In genomic region chr1:12344726-12345438, GRCm38 (mm10) we compare ENCODE assay signal across 18 mouse cellular contexts.
DNase-seq lines count a peak whose midpoint lies in the region; ATAC-seq and TF ChIP-seq lines count a peak whose summit lies in the region.
"Had no signal": no experiment of that assay in that cellular context is flagged by ENCODE, and none has a peak within 500 bp of the region (broad histone marks: within the 10 kb centered on the region; RNA-seq: fewer than 3 reads in every experiment).

No protein-coding gene starts in this region.

- no peaks in the 10 kb centered on the region for H3K9me3 ChIP-seq in heart, embryonic 16.5 days (replicated peaks; ENCODE audit: control insufficient read depth, low read length)
- peaks cover 3% of the 10 kb centered on the region for H3K9me3 ChIP-seq in lung, embryonic 16.5 days (ENCODE audit: control insufficient read depth, low read length)
- no peaks in the 10 kb centered on the region for H3K9me3 ChIP-seq in lung, postnatal 0 days (ENCODE audit: low read length)
- peaks cover 15% of the 10 kb centered on the region for H3K9me3 ChIP-seq in ES-Bruce4 (replicated peaks; ENCODE audit: control insufficient read depth, insufficient read depth, low read length, poor library complexity, severe bottlenecking)
- H3K9me3 ChIP-seq: embryonic facial prominence, embryonic 10.5 days; forebrain, embryonic 13.5 days; hindbrain, embryonic 15.5 days had no signal

- H3K36me3 ChIP-seq in heart, embryonic 16.5 days (ENCODE audit: control insufficient read depth, insufficient read depth): no peaks in the 10 kb centered on the region
- H3K36me3 ChIP-seq in lung, embryonic 16.5 days (ENCODE audit: control insufficient read depth, insufficient read depth, low read length): no peaks in the 10 kb centered on the region
- H3K36me3 ChIP-seq in lung, postnatal 0 days (ENCODE audit: insufficient read depth, low read length): no peaks in the 10 kb centered on the region
- no peaks in the 10 kb centered on the region for H3K36me3 ChIP-seq in ES-Bruce4 (ENCODE audit: control insufficient read depth, insufficient read depth, low read length, poor library complexity, severe bottlenecking)
- H3K36me3 ChIP-seq: embryonic facial prominence, embryonic 10.5 days; hindbrain, embryonic 15.5 days had no signal

- H3K27me3 ChIP-seq in heart, embryonic 16.5 days (ENCODE audit: control insufficient read depth, insufficient read depth, low read length): no peaks in the 10 kb centered on the region
- H3K27me3 ChIP-seq in lung, embryonic 16.5 days (ENCODE audit: control insufficient read depth, insufficient read depth, low read depth, low read length): no peaks in the 10 kb centered on the region
- no peaks in the 10 kb centered on the region for H3K27me3 ChIP-seq in lung, postnatal 0 days (replicated peaks; ENCODE audit: insufficient read depth, low read length)
- H3K27me3 ChIP-seq in ES-Bruce4 (ENCODE audit: control insufficient read depth, insufficient read depth, low read length, poor library complexity, severe bottlenecking): no peaks in the 10 kb centered on the region
- H3K27me3 ChIP-seq: CH12.LX; forebrain, embryonic 13.5 days; hindbrain, embryonic 15.5 days had no signal

- H3K9ac ChIP-seq in heart, embryonic 16.5 days (ENCODE audit: low read length): no peak overlapping the region
- H3K9ac ChIP-seq in lung, embryonic 16.5 days (ENCODE audit: low read length): no peak overlapping the region
- no peak overlapping the region for H3K9ac ChIP-seq in lung, postnatal 0 days (replicated peaks; ENCODE audit: low read depth)
- no peak overlapping the region for H3K9ac ChIP-seq in ES-Bruce4 (ENCODE audit: low read depth, poor library complexity, severe bottlenecking)
- H3K9ac ChIP-seq: forebrain, embryonic 13.5 days; forebrain, postnatal 0 days; hindbrain, embryonic 15.5 days had no signal

- no peak for TF ChIP-seq EP300 in lung, postnatal 0 days (IDR thresholded peaks at IDR 0.05)
- no peak for TF ChIP-seq EP300 in ES-Bruce4 (IDR thresholded peaks at IDR 0.05; ENCODE audit: insufficient read depth, low read depth, low read length)

- ATAC-seq in heart, embryonic 16.5 days (replicated peaks; ENCODE audit: extremely low read depth, insufficient read depth, low FRiP score): 0 out of 2 replicates have a peak, but pooled peaks have one; percentile 55
- ATAC-seq in lung, embryonic 16.5 days (ENCODE audit: low read depth): peak; percentile 68
- no peak for ATAC-seq in lung, postnatal 0 days
- ATAC-seq: forebrain, embryonic 13.5 days had no signal

- H3K27ac ChIP-seq in heart, embryonic 16.5 days (ENCODE audit: low read length): no peak overlapping the region; the same call in 1 of the 2 replicates
- H3K27ac ChIP-seq in lung, embryonic 16.5 days (ENCODE audit: low read length): peak overlapping the region; percentile 43
- H3K27ac ChIP-seq in lung, postnatal 0 days (ENCODE audit: low read length): no peak overlapping the region
- H3K27ac ChIP-seq in ES-Bruce4 (ENCODE audit: insufficient read depth, low read length): peak overlapping the region; percentile 19; the same call in 1 of the 2 replicates
- H3K27ac ChIP-seq: embryonic facial prominence, embryonic 10.5 days; forebrain, embryonic 13.5 days; hindbrain, embryonic 15.5 days had no signal

- H3K4me3 ChIP-seq in heart, embryonic 16.5 days (ENCODE audit: low read length): no peak overlapping the region
- H3K4me3 ChIP-seq in lung, embryonic 16.5 days (ENCODE audit: low read length): no peak overlapping the region
- no peak overlapping the region for H3K4me3 ChIP-seq in lung, postnatal 0 days (ENCODE audit: low read depth, low read length)
- H3K4me3 ChIP-seq in ES-Bruce4 (ENCODE audit: low read depth, low read length): no peak overlapping the region
- H3K4me3 ChIP-seq: embryonic facial prominence, embryonic 10.5 days; forebrain, embryonic 13.5 days; hindbrain, embryonic 15.5 days had no signal

- TF ChIP-seq POLR2A in ES-Bruce4 (IDR thresholded peaks at IDR 0.05; ENCODE audit: insufficient read depth, low read length): no peak

- no peaks in the 10 kb centered on the region; the same call in 1 of the 2 replicates for H3K4me1 ChIP-seq in heart, embryonic 16.5 days (ENCODE audit: control insufficient read depth, insufficient read depth, low read length)
- 0 out of 2 replicates have a peak, but pooled peaks cover 3% of the 10 kb centered on the region for H3K4me1 ChIP-seq in lung, embryonic 16.5 days (replicated peaks; ENCODE audit: control insufficient read depth, insufficient read depth, low read length)
- H3K4me1 ChIP-seq in lung, postnatal 0 days (ENCODE audit: insufficient read depth, low read depth, low read length): no peaks in the 10 kb centered on the region
- no peaks in the 10 kb centered on the region for H3K4me1 ChIP-seq in ES-Bruce4 (ENCODE audit: control insufficient read depth, insufficient read depth, low read length)
- H3K4me1 ChIP-seq: embryonic facial prominence, embryonic 10.5 days; forebrain, embryonic 13.5 days; hindbrain, embryonic 15.5 days had no signal

- H3K4me2 ChIP-seq in heart, embryonic 16.5 days (ENCODE audit: low read depth, low read length): no peak overlapping the region
- no peak overlapping the region for H3K4me2 ChIP-seq in lung, embryonic 16.5 days (ENCODE audit: low read depth, low read length)
- H3K4me2 ChIP-seq in lung, postnatal 0 days (replicated peaks; ENCODE audit: low read depth, low read length): no peak overlapping the region
- H3K4me2 ChIP-seq: forebrain, embryonic 13.5 days; hindbrain, embryonic 15.5 days had no signal

- intact Hi-C loops in left cerebral cortex, postnatal 25 days (cut with DNase I): no loop called here

- 47% methylated on average over 10 of the region's 10 CpGs for WGBS in heart, embryonic 16.5 days
- WGBS in lung, embryonic 16.5 days: 37% methylated on average over 10 of the region's 10 CpGs
- 38% methylated on average over 10 of the region's 10 CpGs for WGBS in lung, postnatal 0 days

- no peak for TF ChIP-seq CTCF in lung, postnatal 0 days (IDR thresholded peaks at IDR 0.05)
- no peak for TF ChIP-seq CTCF in ES-Bruce4 (IDR thresholded peaks at IDR 0.05; ENCODE audit: low read depth, low read length)

- DNase-seq in heart, adult 8-10 months (ENCODE audit: low spot score): no peak
- DNase-seq in kidney, postnatal 14 days: peak; percentile 1
- DNase-seq in kidney, adult 9 months: no peak
- no peak for DNase-seq in lung, postnatal 0 days (ENCODE audit: low spot score)
- DNase-seq in left cerebral cortex, postnatal 25 days (ENCODE audit: low spot score in 2 of 2): no peak
- DNase-seq: adrenal gland, adult 8-10 months; adrenal gland, postnatal 36 days; cerebellum, adult 2 months; cerebellum, postnatal 10 days; gastrocnemius, postnatal 14 days had no signal

Comparison
In these comparisons a context has a peak if more than half of its experiments do, and no peak if none do; other contexts are left out.
1. H3K27ac ChIP-seq: peak in lung, embryonic 16.5 days (single experiment) and ES-Bruce4 (single experiment); none in heart, embryonic 16.5 days (single experiment) and lung, postnatal 0 days (single experiment).